Mouse (Mus musculus): Measurements from ENCODE around the gene Fam13a.

DNA sequence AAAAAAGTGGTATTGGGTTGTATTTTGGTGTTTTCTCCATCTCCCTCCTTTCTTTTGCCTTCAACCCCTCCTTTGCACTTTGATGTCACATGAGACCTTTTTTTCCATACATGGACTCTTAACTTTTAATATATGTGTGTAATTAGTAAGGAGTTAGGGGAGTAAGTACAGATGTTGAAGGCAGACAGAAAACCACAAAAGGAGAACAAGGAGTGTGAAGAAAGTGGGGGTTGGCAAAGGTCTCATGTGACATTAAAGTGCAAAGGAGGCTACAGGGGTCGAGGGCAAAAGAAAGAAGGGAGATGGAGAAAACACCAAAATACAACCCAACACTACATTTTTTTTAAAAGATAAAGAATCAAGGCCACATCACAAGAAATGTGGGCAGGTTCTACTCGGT, 49.1 kb downstream of the Fam13a start:
- TF ChIP-seq CTCF (IDR thresholded peaks at IDR 0.05; ENCODE audit: low read depth), result no peak
- TF ChIP-seq EP300 (optimal IDR thresholded peaks at IDR 0.05), result no peak

All from stomach, postnatal 0 days (tissue).